Mouse (Mus musculus) adrenal gland, postnatal 36 days (tissue): ENCODE data around the gene Wdfy3. TPM values are rescaled to one million over a fixed set of nuclear protein-coding genes. Genes with fewer than 3 reads are reported as not detected.
"Not testable (repeated sequence)": the region's sequence is repeated elsewhere in the genome, so short reads cannot be mapped to it uniquely, and the experiment has no call there.

Experiments used
- DNase-seq, 2 experiments: peaks; one replicate each; pipeline ENCODE4 v3.0.0; 2021; ENCODE audit warnings: mixed read lengths in 1 of 2
- total RNA-seq, 2 experiments: library from RNA; stranded (reverse); gene quantifications; 2 replicates each; pipeline ENCODE4 v1.2.3; 2021

Wdfy3 gene
- total RNA-seq, 2 experiments from 2014 or later: 41.5 to 51.1 TPM

DNA sequence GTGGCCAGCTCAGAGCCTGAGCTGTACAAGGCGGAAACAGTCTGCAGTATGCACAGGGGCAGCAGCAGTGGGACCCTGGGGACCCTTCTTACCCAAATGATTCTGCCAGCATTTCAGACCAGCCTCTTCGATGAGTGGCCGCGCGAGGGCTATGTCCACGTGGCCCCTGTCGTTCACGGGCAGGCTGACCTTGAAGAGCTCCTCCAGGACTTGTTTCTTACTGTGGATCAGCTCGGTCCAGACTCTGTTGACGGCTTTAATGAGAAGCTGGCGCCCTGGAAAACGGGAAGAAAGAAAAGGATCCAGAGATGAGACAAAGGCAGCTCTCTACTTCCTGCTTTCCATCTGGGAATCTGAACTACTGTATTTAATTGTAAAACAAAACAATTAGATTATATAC lies 184.7 kb downstream of the Wdfy3 start:
- DNase-seq: no peak

GRCm38 (mm10) chr5:101882191-101882590 lies 187.5 kb downstream of the Wdfy3 start:
- DNase-seq: no peak

GRCm38 (mm10) chr5:101879914-101880313 lies 189.8 kb downstream of the Wdfy3 start:
- no peak for DNase-seq

GRCm38 (mm10) chr5:101878403-101878802 lies 191.3 kb downstream of the Wdfy3 start:
- no peak for DNase-seq

DNA sequence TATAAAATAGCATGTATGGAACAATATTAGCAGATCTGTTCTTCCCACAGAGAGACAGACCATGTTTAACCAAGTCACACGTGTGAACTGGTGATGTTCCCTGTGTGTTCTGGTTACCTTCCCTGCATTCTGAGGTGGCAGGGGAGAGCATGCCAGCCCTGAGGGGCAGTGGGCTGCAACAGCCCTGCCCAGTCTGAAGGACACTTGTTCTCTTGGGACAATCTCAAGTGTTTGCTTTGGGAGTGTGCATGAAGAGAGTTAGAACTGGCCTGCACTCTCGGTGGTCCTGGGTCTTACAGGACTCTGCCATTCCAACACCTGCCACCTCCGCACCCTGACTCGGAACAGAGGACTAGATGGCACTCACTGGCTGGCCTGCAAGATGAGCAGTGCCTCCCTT lies 193.5 kb downstream of the Wdfy3 start:
- DNase-seq: no peak

GRCm38 (mm10) chr5:101866722-101867121 lies 203.0 kb downstream of the Wdfy3 start:
- DNase-seq: no peak

DNA sequence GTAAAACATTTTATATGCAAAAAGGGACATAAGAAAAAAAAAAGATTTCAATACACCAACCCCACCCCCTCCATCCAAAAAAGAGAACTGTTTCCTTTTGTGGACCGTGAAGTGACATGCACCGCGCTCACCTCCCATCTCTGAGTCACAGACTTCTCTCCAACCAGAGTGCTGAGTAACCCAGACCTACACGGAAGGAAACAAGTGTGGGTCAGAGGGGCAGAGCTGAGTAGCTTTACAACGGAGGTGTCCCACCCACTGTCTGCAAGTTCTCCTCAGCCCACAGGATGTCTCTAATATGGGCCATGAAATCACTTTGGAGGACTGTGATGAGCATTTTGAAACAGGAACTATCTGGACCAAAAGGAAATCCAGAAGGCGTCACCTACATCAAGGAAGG lies 205.8 kb downstream of the Wdfy3 start:
- no peak for DNase-seq

GRCm38 (mm10) chr5:101862651-101863050 lies 207.1 kb downstream of the Wdfy3 start:
- DNase-seq: no peak

DNA sequence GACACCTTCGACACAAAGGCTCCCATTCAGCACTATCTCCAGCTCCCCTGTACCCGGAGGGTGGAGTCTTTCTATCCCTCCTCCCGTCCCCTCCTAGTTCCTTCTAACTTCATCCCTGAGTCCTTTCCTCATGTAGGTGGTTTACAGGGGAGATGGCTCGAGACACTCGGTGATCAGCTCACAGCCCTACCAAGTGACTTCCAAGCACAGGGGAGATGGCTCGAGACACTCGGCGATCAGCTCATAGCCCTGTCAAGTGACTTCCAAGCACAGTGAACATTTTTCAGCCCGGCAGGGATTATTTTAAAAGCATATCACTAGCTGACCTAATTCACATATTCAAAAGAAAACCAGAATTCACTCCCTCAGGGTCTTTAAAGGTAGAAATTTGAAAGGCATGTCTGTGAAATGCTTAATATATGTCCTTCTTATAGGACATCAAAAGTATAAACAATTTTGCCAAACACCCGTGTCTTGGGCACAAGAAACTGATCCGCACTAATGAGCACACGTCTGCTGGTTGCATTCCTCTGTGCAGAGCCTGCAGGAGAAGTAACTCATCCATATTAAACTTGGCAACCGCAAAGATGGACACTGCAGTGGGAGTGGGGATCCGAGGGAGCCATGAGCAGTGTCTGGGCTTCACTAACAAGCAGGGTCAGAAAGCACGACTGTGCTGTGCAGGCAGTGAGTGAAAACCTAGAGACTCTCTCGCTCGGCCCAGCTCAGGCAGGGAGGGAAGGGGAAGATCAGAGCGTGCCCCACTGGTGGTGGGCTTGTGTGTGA lies 207.7 kb downstream of the Wdfy3 start:
- DNase-seq: no peak

DNA sequence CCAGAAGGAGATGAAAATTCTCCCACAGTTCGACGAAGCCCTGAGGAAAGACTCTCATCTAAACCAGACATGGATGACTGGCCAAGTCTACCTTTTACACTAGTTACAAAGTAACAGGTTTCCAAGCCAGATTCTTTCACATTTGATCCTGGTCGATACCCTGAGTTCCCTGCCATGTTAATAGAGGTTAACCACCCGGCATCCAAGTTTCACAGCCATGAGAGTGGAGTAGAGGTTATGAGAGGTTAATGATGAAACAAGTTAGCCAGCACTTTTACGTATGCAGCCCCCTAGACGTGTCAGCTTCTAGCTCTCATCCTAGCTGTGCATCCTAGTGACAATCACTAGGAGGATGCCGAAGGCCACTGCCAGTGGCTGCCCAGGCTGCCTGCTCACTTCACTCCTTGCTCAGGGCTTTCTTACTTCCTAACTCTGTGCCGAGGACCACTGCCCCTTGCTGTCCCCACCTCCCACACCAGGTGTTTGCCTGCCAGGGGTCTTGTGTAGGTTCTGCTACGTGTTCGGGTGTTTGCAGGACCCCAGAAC lies 210.8 kb downstream of the Wdfy3 start:
- no peak for DNase-seq

DNA sequence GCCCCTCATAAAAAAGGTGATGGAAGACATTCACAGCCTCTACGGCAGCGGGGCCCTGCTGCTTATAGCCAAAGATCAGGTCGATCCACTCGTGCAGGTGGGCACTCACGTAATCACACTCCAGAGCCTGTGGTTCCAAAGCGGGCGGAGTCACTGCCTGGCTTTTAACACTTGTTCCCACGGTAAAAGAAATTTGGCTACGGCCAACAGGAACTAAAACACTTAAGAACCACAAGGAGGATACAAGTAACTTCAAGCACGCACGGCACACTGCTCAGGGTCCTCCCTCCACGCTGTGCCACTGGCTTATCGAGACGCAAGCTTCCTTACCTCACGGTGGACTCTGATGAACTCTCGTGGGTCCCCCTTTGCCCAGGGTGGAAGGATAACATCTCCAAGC lies 214.2 kb downstream of the Wdfy3 start:
- no peak for DNase-seq

GRCm38 (mm10) chr5:101854667-101855066 lies 215.1 kb downstream of the Wdfy3 start:
- peak; percentile 22 to 48 for DNase-seq

DNA sequence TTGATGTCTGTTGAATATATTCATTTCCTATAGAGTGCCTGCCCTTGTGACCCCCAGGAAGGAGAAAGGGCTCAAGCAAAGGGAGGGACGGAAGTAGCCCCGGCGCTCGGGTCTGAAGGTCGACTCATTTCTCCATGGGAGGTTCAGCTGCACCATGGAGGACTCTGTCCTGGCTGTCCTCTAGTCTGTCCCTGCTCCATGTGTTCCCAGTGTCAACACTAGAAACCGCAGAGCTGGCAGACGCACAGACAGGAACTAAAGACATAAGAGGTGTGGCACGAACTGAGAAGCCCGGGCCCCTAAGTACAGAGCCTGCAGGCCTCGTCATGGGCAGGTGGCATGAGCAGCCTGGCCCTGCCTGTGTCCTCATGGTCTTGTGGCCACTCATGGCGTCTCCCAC lies 215.6 kb downstream of the Wdfy3 start:
- DNase-seq: no peak

DNA sequence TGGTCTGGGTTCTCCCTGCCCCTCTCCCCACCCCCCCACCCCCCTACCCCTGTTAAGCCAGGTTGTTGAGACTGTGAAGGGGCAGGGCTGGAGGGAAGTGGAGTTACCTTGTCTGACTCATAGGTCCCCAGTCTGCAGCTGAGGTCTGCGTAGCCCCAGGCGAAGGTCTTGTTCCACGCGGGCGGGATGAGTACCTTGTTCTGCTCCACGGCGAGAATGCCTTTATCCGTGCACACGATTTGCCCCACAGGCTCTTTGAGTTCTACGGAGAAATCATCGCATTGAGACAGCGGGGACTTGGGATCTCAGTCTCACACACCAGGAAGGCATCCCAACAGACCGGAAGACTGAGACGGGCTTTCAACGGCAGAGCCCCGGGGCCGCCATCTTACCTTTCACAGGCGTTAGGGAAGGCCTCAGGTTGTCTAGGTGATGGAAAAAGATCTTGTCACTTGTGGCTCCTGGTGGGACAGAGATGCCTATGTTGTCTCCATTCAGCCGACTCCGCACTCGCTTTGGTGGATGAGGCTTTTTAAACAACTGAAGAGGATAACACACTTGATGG lies 217.5 kb downstream of the Wdfy3 start:
- no peak for DNase-seq

DNA sequence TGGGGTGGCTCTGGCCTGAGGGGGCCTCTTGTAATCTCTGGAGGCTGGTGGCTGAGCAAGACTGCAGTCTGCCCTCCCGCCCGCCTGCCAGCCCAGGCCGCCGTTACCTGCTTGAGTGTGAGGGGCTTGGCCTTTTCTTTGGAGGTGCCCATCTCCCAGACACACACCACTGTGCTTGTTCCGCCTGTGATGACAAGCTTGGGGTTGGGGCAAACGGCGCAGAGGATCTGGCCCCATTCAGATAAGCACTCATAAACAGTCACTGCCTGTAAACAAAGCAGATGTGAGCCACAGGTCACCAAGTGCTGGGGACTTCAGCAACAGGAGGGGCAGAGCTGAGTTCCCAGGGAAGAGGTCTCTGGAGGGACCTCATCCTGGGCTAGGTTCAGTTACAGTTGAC lies 218.6 kb downstream of the Wdfy3 start:
- DNase-seq: no peak

DNA sequence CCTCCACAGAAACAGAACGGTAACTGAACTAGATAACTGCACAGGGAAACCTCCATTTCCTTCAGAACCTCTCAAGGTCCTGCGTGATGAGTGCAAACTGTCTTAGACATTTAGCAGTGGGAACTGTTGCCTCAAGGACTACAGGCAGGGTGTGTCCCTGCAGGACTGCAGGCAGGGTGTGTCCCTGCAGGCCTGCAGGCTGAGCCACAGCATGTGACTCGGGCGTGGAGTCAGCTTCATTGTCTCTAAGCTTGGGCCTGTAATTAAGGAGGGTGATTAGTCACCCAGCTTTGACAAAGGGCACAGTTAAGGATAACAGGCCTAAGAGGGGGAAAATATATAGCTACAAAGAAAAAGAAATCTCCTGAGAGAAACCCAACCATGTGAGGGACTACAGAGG lies 222.0 kb downstream of the Wdfy3 start:
- no peak for DNase-seq

DNA sequence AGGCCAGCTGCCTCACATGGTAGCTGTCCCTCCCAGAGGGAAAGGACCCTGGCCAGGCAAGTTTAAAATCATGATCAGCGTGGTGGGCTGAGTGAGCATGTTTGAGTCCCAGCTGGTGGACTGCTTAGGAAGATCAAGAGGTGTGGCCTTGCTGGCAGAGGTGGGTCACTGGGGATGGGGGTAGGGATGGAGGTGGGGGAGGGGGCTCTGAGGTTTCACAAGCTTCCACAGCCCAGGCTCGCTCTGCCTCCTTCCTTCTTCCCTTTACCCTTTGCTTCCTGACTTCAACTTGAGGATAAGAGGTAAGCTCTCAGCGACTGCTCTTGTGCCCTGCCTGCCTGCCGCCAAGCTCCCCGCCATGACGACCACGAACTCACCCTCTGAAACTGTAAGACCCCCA lies 222.4 kb downstream of the Wdfy3 start:
- no peak for DNase-seq

DNA sequence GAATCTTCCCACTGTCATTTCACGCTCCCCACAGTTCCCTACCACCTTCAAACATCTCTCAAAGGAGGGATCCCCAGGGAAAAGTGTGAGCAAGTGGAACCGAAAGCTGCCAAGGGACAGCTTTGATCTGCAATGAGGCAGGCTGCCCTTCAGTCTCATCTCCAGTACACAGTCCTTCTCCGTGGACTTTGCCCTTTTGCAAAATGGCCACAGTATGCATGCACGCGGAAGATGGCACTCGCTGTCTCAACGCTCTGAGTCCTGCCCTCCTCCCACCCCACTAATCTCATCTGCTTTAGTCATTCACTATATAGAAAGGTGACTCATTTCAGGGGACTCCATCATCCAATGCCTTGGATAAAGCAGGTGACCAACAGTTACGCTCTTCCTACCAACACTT lies 223.8 kb downstream of the Wdfy3 start:
- DNase-seq: no peak

- peak; percentile 88 to 93 for DNase-seq
Measured at GRCm38 (mm10) chr5:101845011-101845410, 224.7 kb downstream of the Wdfy3 start.

- DNase-seq: no peak
Measured at GRCm38 (mm10) chr5:101840476-101840875, 229.2 kb downstream of the Wdfy3 start.

- DNase-seq: not testable (repeated sequence)
Measured at GRCm38 (mm10) chr5:101837605-101838004, 232.1 kb downstream of the Wdfy3 start.

- no peak for DNase-seq
Measured at GRCm38 (mm10) chr5:101836221-101836620, 233.5 kb downstream of the Wdfy3 start.

DNA sequence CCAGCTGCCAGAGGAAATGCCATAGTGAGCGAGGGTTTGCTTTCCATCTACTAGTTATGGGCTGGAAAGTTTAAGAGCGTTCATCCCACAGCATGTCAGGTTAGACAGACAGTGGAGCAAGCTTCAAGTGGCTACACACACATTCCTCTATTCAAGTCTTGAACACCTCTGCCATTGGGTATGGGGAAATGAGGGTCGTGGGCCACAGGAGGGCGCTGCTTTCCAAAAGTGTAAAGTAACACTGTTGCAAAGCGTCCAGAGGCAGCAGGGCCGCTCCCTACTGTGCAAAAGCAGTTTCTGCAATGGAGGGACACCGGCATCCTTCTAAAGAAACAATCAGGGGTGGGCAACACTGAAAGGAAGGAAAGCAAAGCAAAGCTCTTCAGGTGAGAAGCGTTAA lies 235.8 kb downstream of the Wdfy3 start:
- peak in 1 of 2 experiments; percentile 40 for DNase-seq

GRCm38 (mm10) chr5:101832991-101833390 lies 236.7 kb downstream of the Wdfy3 start:
- no peak for DNase-seq
